Mouse (Mus musculus): ENCODE results near the gene Mapt. TPM values are rescaled to one million over a fixed set of nuclear protein-coding genes. Genes with fewer than 3 reads are reported as not detected.
A peak's percentile ranks its signal among the peaks of the same experiment; 100 is the strongest.

The Mapt gene
- polyA plus RNA-seq, 1 experiment from 2014 or later: 0.85 TPM

DNA sequence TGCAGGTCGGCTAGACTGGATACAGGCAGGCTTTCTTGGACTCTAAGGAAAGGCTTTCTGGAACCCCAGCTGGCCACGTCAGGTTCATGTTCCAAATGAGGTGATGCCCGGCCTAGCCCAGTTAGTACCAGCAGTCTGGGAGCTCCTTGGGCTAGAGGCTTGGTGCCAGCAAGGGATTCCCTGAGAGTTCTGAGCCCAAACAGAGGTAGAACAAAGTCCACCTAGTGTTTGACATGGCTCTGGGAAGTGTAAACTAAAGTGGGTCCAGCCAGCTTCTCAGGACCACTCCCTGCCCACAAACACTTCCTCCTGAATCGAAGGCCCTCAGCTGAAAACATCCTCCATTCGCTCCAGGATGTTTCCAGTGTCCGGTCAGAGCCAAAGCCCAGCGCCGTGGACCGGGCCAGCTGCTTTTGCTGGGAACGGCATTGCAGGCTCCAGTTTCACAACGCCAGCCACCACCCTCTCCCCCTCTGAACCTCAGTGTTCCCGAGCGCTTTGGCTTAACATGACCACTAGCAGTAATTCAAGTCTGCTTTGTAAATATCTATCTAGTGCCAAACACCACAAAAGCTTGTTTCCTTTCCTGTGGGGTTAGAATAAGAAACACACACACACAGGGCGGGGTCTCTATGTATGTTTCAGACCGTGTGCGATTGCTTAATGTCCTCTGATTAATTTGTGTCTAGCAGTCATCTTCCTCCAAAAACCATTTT, 85.7 kb downstream of the Mapt start:
- WGBS: 62% methylated on average over 16 of the region's 16 CpGs
- H3K9ac ChIP-seq (ENCODE audit: low read length): no peak overlapping the region
- no peaks in the 10 kb centered on the region for H3K9me3 ChIP-seq (ENCODE audit: control insufficient read depth, low read length)
- H3K27ac ChIP-seq (replicated peaks in 1 of 2; ENCODE audit: control insufficient read depth in 1 of 2, insufficient read depth in 1 of 2, low read depth in 2 of 2, low read length in 2 of 2): 0 out of 4 replicates have a peak overlapping the region, but pooled peaks have one; percentile 6 to 31
- H3K4me2 ChIP-seq (ENCODE audit: low read length): no peak overlapping the region
- H3K27me3 ChIP-seq (ENCODE audit: control insufficient read depth, insufficient read depth, low read length): no peaks in the 10 kb centered on the region
- H3K36me3 ChIP-seq (ENCODE audit: control insufficient read depth, insufficient read depth, low read length): no peaks in the 10 kb centered on the region
- no peak for ATAC-seq (ENCODE audit: insufficient number of reproducible peaks, insufficient read depth, low FRiP score, low read depth)
- peaks cover 0 to 5% of the 10 kb centered on the region in 2 experiments; a peak in 1 of 4 replicates for H3K4me1 ChIP-seq (ENCODE audit: control insufficient read depth in 2 of 2, insufficient read depth in 2 of 2, low read length in 2 of 2)
- H3K4me3 ChIP-seq (ENCODE audit: control insufficient read depth in 1 of 2, insufficient read depth in 1 of 2, low read depth in 1 of 2, low read length in 2 of 2): no peak overlapping the region

DNA sequence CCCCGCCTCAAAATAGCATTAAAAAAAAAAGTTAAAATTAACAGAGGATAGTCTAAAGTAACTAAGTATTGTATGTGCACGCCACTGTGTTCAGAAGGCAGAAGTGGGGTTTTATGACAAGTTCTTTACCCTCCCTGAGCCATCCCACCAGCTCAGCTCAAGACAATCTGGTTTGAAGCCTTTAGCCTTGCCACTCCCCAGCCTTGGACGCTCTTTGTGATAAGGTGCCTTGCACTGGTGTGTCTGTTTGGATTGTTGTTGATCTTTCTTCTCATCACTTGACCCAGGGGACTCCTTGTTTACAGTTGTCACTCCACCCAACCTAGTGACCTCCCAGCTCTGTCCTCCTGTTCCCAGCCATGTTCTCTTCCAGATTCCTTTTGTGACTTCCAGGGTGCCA, 86.4 kb downstream of the Mapt start:
- H3K9ac ChIP-seq (ENCODE audit: low read length): no peak overlapping the region
- H3K9me3 ChIP-seq (ENCODE audit: control insufficient read depth, low read length): no peaks in the 10 kb centered on the region
- H3K4me2 ChIP-seq (ENCODE audit: low read length): no peak overlapping the region
- no peaks in the 10 kb centered on the region for H3K36me3 ChIP-seq (ENCODE audit: control insufficient read depth, insufficient read depth, low read length)
- WGBS: 65% methylated on average over 3 of the region's 3 CpGs
- ATAC-seq (ENCODE audit: insufficient number of reproducible peaks, insufficient read depth, low FRiP score, low read depth): no peak
- H3K4me3 ChIP-seq (ENCODE audit: control insufficient read depth in 1 of 2, insufficient read depth in 1 of 2, low read depth in 1 of 2, low read length in 2 of 2): no peak overlapping the region
- no peak overlapping the region for H3K27ac ChIP-seq (replicated peaks in 1 of 2; ENCODE audit: control insufficient read depth in 1 of 2, insufficient read depth in 1 of 2, low read depth in 2 of 2, low read length in 2 of 2)
- H3K27me3 ChIP-seq (ENCODE audit: control insufficient read depth, insufficient read depth, low read length): no peaks in the 10 kb centered on the region
- H3K4me1 ChIP-seq (ENCODE audit: control insufficient read depth in 2 of 2, insufficient read depth in 2 of 2, low read length in 2 of 2): peaks cover 0 to 5% of the 10 kb centered on the region in 2 experiments; a peak in 1 of 4 replicates

DNA sequence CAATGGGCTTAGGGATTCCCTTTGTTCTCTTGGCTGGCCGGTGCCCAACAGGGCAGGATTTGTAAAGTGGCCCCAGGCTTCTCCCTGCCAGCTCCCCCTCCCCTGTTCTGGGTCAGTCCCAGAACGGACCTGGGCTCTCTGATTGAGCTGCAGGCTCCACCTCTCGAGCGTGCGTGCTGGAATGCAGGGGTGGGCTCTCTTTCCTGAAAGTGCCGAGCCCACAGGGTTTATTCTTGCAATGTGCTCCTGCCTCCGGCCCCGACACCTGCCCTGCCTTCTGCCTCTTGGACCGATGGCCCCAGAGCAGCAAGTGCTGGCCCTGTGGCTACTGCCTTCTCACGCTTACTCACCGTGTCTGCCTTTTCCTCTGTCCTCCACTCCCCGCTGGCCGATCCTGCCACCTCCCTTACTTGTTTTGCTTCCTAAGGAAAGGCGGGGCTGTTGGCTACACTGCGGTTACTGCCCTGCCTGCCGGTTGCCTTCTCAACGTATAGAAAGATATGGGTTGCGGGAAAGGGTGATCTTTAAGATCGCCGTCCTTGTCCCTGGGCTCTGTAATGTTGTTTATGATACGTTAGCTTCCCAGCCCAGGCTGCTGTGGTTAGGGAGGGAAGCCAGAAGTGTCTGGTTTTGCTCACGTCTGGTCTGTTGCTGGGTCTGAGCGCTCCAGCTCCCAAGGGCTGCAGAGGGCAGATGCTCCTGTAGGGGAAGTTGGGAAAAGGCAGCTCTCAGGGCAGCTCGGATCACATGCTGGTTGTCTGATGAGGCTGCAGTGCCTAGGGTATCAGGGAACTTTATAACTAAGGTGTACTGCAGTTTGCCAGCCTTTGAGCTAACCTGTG, 88.0 kb downstream of the Mapt start:
- ATAC-seq (ENCODE audit: insufficient number of reproducible peaks, insufficient read depth, low FRiP score, low read depth): peak; percentile 64
- WGBS: 1% methylated on average over 24 of the region's 24 CpGs
- peak overlapping the region; percentile 90 for H3K4me2 ChIP-seq (ENCODE audit: low read length)

DNA sequence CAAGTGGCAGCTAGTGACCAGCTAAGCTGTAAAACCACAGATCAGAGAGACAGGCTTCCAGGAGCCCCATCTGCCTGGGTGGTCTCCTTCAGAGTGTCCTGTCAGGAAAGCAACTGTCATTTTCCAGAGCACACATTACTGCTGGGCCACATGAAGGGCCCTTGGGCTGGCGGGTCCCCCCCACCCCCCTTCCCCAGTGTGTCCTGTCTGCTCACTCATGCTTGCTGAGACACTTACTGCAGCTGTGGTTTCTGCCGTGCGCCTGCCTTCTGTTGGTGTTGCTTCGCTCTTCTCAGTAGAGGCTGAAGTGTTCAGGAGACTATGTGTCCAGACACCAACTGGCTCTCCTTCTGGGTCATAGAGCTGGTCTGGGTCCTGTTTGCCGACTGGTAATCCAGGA, 89.3 kb downstream of the Mapt start:
- Histone ChIP-seq H3K27ac (replicated peaks in 1 of 2; ENCODE audit: control insufficient read depth in 1 of 2, insufficient read depth in 1 of 2, low read depth in 2 of 2, low read length in 2 of 2) (no peak overlapping the region), H3K4me2 (ENCODE audit: low read length) (no peak overlapping the region), H3K9me3 (ENCODE audit: control insufficient read depth, low read length) (no peaks in the 10 kb centered on the region), H3K4me1 (ENCODE audit: control insufficient read depth in 2 of 2, insufficient read depth in 2 of 2, low read length in 2 of 2) (peaks cover 0 to 5% of the 10 kb centered on the region in 2 experiments; a peak in 1 of 4 replicates), H3K27me3 (ENCODE audit: control insufficient read depth, insufficient read depth, low read length) (no peaks in the 10 kb centered on the region), H3K9ac (ENCODE audit: low read length) (no peak overlapping the region), H3K36me3 (ENCODE audit: control insufficient read depth, insufficient read depth, low read length) (no peaks in the 10 kb centered on the region), H3K4me3 (ENCODE audit: control insufficient read depth in 1 of 2, insufficient read depth in 1 of 2, low read depth in 1 of 2, low read length in 2 of 2) (no peak overlapping the region)
- ATAC-seq (ENCODE audit: insufficient number of reproducible peaks, insufficient read depth, low FRiP score, low read depth): no peak
- 60% methylated on average over 5 of the region's 5 CpGs for WGBS

More for the DNA sequence above, 88.0 kb downstream of the Mapt start:
- no peaks in the 10 kb centered on the region for H3K36me3 ChIP-seq (ENCODE audit: control insufficient read depth, insufficient read depth, low read length)
- no peaks in the 10 kb centered on the region for H3K9me3 ChIP-seq (ENCODE audit: control insufficient read depth, low read length)
- peak overlapping the region; percentile 77 for H3K9ac ChIP-seq (ENCODE audit: low read length)
- no peaks in the 10 kb centered on the region for H3K27me3 ChIP-seq (ENCODE audit: control insufficient read depth, insufficient read depth, low read length)
- H3K4me1 ChIP-seq (ENCODE audit: control insufficient read depth in 2 of 2, insufficient read depth in 2 of 2, low read length in 2 of 2): peaks cover 0 to 5% of the 10 kb centered on the region in 2 experiments; a peak in 1 of 4 replicates
- peak overlapping the region; percentile 34 to 70 for H3K27ac ChIP-seq (replicated peaks in 1 of 2; ENCODE audit: control insufficient read depth in 1 of 2, insufficient read depth in 1 of 2, low read depth in 2 of 2, low read length in 2 of 2)
- peak overlapping the region; percentile 55 to 64 for H3K4me3 ChIP-seq (ENCODE audit: control insufficient read depth in 1 of 2, insufficient read depth in 1 of 2, low read depth in 1 of 2, low read length in 2 of 2)

DNA sequence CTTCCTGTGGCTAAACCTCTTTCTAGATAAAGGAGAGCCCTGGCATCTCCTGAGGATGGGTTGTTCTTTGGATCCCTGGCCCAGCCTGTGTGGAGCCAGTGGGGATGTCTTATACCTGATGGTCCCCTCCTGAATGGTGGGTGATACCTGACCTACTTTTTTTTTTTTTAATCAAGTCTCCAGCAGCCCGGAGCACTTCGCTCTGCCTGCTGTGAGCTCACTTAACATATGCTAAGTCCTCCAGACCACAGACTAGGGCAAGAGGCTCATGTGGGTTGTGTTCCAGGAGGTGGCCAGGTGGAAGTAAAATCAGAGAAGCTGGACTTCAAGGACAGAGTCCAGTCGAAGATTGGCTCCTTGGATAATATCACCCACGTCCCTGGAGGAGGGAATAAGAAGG, 91.0 kb downstream of the Mapt start:
- no peak for ATAC-seq (ENCODE audit: insufficient number of reproducible peaks, insufficient read depth, low FRiP score, low read depth)
- Histone ChIP-seq H3K27me3 (ENCODE audit: control insufficient read depth, insufficient read depth, low read length) (no peaks in the 10 kb centered on the region), H3K36me3 (ENCODE audit: control insufficient read depth, insufficient read depth, low read length) (no peaks in the 10 kb centered on the region), H3K4me3 (ENCODE audit: control insufficient read depth in 1 of 2, insufficient read depth in 1 of 2, low read depth in 1 of 2, low read length in 2 of 2) (no peak overlapping the region), H3K4me2 (ENCODE audit: low read length) (no peak overlapping the region), H3K27ac (replicated peaks in 1 of 2; ENCODE audit: control insufficient read depth in 1 of 2, insufficient read depth in 1 of 2, low read depth in 2 of 2, low read length in 2 of 2) (no peak overlapping the region), H3K9me3 (ENCODE audit: control insufficient read depth, low read length) (peaks cover 6% of the 10 kb centered on the region; the same call in 1 of the 2 replicates), H3K4me1 (ENCODE audit: control insufficient read depth in 2 of 2, insufficient read depth in 2 of 2, low read length in 2 of 2) (peaks cover 0 to 5% of the 10 kb centered on the region in 2 experiments; a peak in 1 of 4 replicates), H3K9ac (ENCODE audit: low read length) (no peak overlapping the region)
- WGBS: 33% methylated on average over 4 of the region's 4 CpGs

DNA sequence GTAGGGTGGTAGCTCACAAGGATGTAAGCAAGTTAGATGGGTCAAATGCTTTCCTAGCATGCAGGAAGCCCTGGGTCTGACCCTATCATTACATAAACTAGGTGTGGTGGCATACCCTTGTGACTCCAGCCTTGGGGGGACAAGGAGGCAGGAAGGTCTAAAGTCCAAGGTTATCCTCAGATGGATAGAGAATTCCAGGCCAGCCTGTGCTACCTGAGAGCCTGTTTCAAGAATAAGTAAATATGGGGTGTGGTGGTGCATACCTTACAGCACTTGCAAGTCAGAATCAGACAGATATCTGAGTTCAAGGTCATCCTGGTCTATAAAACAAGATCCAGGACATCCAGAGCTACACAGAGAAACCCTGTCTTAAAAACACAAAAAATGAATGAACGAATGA, 96.3 kb downstream of the Mapt start:
- Histone ChIP-seq H3K27me3 (ENCODE audit: control insufficient read depth, insufficient read depth, low read length) (no peaks in the 10 kb centered on the region), H3K4me3 (ENCODE audit: control insufficient read depth in 1 of 2, insufficient read depth in 1 of 2, low read depth in 1 of 2, low read length in 2 of 2) (no peak overlapping the region), H3K9ac (ENCODE audit: low read length) (no peak overlapping the region), H3K4me2 (ENCODE audit: low read length) (no peak overlapping the region), H3K9me3 (ENCODE audit: control insufficient read depth, low read length) (peaks cover 7% of the 10 kb centered on the region; the same call in 1 of the 2 replicates), H3K4me1 (ENCODE audit: control insufficient read depth in 2 of 2, insufficient read depth in 2 of 2, low read length in 2 of 2) (no peaks in the 10 kb centered on the region; a peak in 1 of 4 replicates), H3K36me3 (ENCODE audit: control insufficient read depth, insufficient read depth, low read length) (peaks cover 14% of the 10 kb centered on the region), H3K27ac (replicated peaks in 1 of 2; ENCODE audit: control insufficient read depth in 1 of 2, insufficient read depth in 1 of 2, low read depth in 2 of 2, low read length in 2 of 2) (no peak overlapping the region)
- no peak for ATAC-seq (ENCODE audit: insufficient number of reproducible peaks, insufficient read depth, low FRiP score, low read depth)
- 87% methylated on average over 1 of the region's 1 CpGs for WGBS

DNA sequence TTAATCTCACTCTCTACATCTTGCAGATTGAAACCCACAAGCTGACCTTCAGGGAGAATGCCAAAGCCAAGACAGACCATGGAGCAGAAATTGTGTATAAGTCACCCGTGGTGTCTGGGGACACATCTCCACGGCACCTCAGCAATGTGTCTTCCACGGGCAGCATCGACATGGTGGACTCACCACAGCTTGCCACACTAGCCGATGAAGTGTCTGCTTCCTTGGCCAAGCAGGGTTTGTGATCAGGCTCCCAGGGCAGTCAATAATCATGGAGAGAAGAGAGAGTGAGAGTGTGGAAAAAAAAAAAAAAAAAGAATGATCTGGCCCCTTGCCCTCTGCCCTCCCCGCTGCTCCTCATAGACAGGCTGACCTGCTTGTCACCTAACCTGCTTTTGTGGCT, 96.8 kb downstream of the Mapt start:
- ATAC-seq (ENCODE audit: insufficient number of reproducible peaks, insufficient read depth, low FRiP score, low read depth): no peak
- peaks cover 19% of the 10 kb centered on the region for H3K36me3 ChIP-seq (ENCODE audit: control insufficient read depth, insufficient read depth, low read length)
- H3K9ac ChIP-seq (ENCODE audit: low read length): no peak overlapping the region
- WGBS: 82% methylated on average over 6 of the region's 6 CpGs
- H3K4me2 ChIP-seq (ENCODE audit: low read length): no peak overlapping the region
- no peak overlapping the region for H3K4me3 ChIP-seq (ENCODE audit: control insufficient read depth in 1 of 2, insufficient read depth in 1 of 2, low read depth in 1 of 2, low read length in 2 of 2)
- no peaks in the 10 kb centered on the region for H3K27me3 ChIP-seq (ENCODE audit: control insufficient read depth, insufficient read depth, low read length)
- no peaks in the 10 kb centered on the region; a peak in 1 of 4 replicates for H3K4me1 ChIP-seq (ENCODE audit: control insufficient read depth in 2 of 2, insufficient read depth in 2 of 2, low read length in 2 of 2)
- H3K27ac ChIP-seq (replicated peaks in 1 of 2; ENCODE audit: control insufficient read depth in 1 of 2, insufficient read depth in 1 of 2, low read depth in 2 of 2, low read length in 2 of 2): no peak overlapping the region
- peaks cover 7% of the 10 kb centered on the region; the same call in 1 of the 2 replicates for H3K9me3 ChIP-seq (ENCODE audit: control insufficient read depth, low read length)

Data from heart, embryonic 14.5 days (tissue).